Mouse (Mus musculus): ENCODE measurements around the gene Stx6. TPM values are rescaled to one million over a fixed set of nuclear protein-coding genes. Genes with fewer than 3 reads are reported as not detected.

The Stx6 gene
- polyA plus RNA-seq, 1 experiment = 3.2 TPM

- TF ChIP-seq GATA1 (IDR thresholded peaks at IDR 0.05; ENCODE audit: low read length) (no peak), TAL1 (IDR thresholded peaks at IDR 0.05; ENCODE audit: low read length) (no peak)
- H3K27me3 ChIP-seq (ENCODE audit: control insufficient read depth) = no peaks in the 10 kb centered on the region
- H3K4me3 ChIP-seq (replicated peaks) = no peak overlapping the region
- H3K4me1 ChIP-seq (ENCODE audit: control insufficient read depth) = peaks cover 16% of the 10 kb centered on the region
- no peaks in the 10 kb centered on the region for H3K9me3 ChIP-seq (ENCODE audit: control insufficient read depth, low read length)
- no peaks in the 10 kb centered on the region for H3K36me3 ChIP-seq (ENCODE audit: control insufficient read depth)
Measured at GRCm38 (mm10) chr1:155222101-155222669, 63.7 kb downstream of the Stx6 start.

GRCm38 (mm10) chr1:155223036-155223435 is 64.5 kb downstream of the Stx6 start:
- H3K36me3 ChIP-seq (ENCODE audit: control insufficient read depth) = no peaks in the 10 kb centered on the region
- H3K4me3 ChIP-seq (replicated peaks) = no peak overlapping the region
- TF ChIP-seq TAL1 (IDR thresholded peaks at IDR 0.05; ENCODE audit: low read length) (no peak), GATA1 (IDR thresholded peaks at IDR 0.05; ENCODE audit: low read length) (no peak)
- no peaks in the 10 kb centered on the region for H3K27me3 ChIP-seq (ENCODE audit: control insufficient read depth)
- peaks cover 16% of the 10 kb centered on the region for H3K4me1 ChIP-seq (ENCODE audit: control insufficient read depth)
- no peaks in the 10 kb centered on the region for H3K9me3 ChIP-seq (ENCODE audit: control insufficient read depth, low read length)

GRCm38 (mm10) chr1:155223849-155224554 is 65.5 kb downstream of the Stx6 start:
- TF ChIP-seq TAL1 (IDR thresholded peaks at IDR 0.05; ENCODE audit: low read length) (no peak), GATA1 (IDR thresholded peaks at IDR 0.05; ENCODE audit: low read length) (no peak)
- Histone ChIP-seq H3K4me1 (ENCODE audit: control insufficient read depth) (peaks cover 16% of the 10 kb centered on the region), H3K27me3 (ENCODE audit: control insufficient read depth) (no peaks in the 10 kb centered on the region), H3K9me3 (ENCODE audit: control insufficient read depth, low read length) (no peaks in the 10 kb centered on the region), H3K36me3 (ENCODE audit: control insufficient read depth) (no peaks in the 10 kb centered on the region), H3K4me3 (replicated peaks) (peak overlapping the region; percentile 52)

GRCm38 (mm10) chr1:155229464-155230411 is 71.2 kb downstream of the Stx6 start:
- Histone ChIP-seq H3K4me1 (ENCODE audit: control insufficient read depth) (peaks cover 3% of the 10 kb centered on the region; the same call in 1 of the 2 replicates), H3K27me3 (ENCODE audit: control insufficient read depth) (no peaks in the 10 kb centered on the region), H3K36me3 (ENCODE audit: control insufficient read depth) (no peaks in the 10 kb centered on the region), H3K9me3 (ENCODE audit: control insufficient read depth, low read length) (no peaks in the 10 kb centered on the region), H3K4me3 (replicated peaks) (no peak overlapping the region)
- TF ChIP-seq TAL1 (IDR thresholded peaks at IDR 0.05; ENCODE audit: low read length) (no peak), GATA1 (IDR thresholded peaks at IDR 0.05; ENCODE audit: low read length) (no peak)

- peaks cover 3% of the 10 kb centered on the region; the same call in 1 of the 2 replicates for H3K4me1 ChIP-seq (ENCODE audit: control insufficient read depth)
- H3K9me3 ChIP-seq (ENCODE audit: control insufficient read depth, low read length) = no peaks in the 10 kb centered on the region
- TF ChIP-seq GATA1 (IDR thresholded peaks at IDR 0.05; ENCODE audit: low read length) (no peak), TAL1 (IDR thresholded peaks at IDR 0.05; ENCODE audit: low read length) (no peak)
- H3K36me3 ChIP-seq (ENCODE audit: control insufficient read depth) = no peaks in the 10 kb centered on the region
- H3K27me3 ChIP-seq (ENCODE audit: control insufficient read depth) = no peaks in the 10 kb centered on the region
- H3K4me3 ChIP-seq (replicated peaks) = no peak overlapping the region
Measured at GRCm38 (mm10) chr1:155232385-155232784, 73.9 kb downstream of the Stx6 start.

- no peak for TF ChIP-seq GATA1 (IDR thresholded peaks at IDR 0.05; ENCODE audit: low read length)
- no peak for TF ChIP-seq TAL1 (IDR thresholded peaks at IDR 0.05; ENCODE audit: low read length)
- Histone ChIP-seq H3K4me1 (ENCODE audit: control insufficient read depth) (peaks cover 3% of the 10 kb centered on the region; the same call in 1 of the 2 replicates), H3K4me3 (replicated peaks) (no peak overlapping the region), H3K36me3 (ENCODE audit: control insufficient read depth) (no peaks in the 10 kb centered on the region), H3K27me3 (ENCODE audit: control insufficient read depth) (0 out of 2 replicates have a peak, but pooled peaks cover 1% of the 10 kb centered on the region), H3K9me3 (ENCODE audit: control insufficient read depth, low read length) (no peaks in the 10 kb centered on the region)
Measured at GRCm38 (mm10) chr1:155232786-155233185, 74.3 kb downstream of the Stx6 start.

- peaks cover 3% of the 10 kb centered on the region; the same call in 1 of the 2 replicates for H3K4me1 ChIP-seq (ENCODE audit: control insufficient read depth)
- TF ChIP-seq GATA1 (IDR thresholded peaks at IDR 0.05; ENCODE audit: low read length) = no peak
- TF ChIP-seq TAL1 (IDR thresholded peaks at IDR 0.05; ENCODE audit: low read length) = no peak
Measured at GRCm38 (mm10) chr1:155233378-155233777, 74.9 kb downstream of the Stx6 start.

GRCm38 (mm10) chr1:155233931-155234607 is 75.6 kb downstream of the Stx6 start:
- peaks cover 3% of the 10 kb centered on the region; the same call in 1 of the 2 replicates for H3K4me1 ChIP-seq (ENCODE audit: control insufficient read depth)
- H3K9me3 ChIP-seq (ENCODE audit: control insufficient read depth, low read length) = no peaks in the 10 kb centered on the region
- H3K4me3 ChIP-seq (replicated peaks) = no peak overlapping the region
- TF ChIP-seq TAL1 (IDR thresholded peaks at IDR 0.05; ENCODE audit: low read length) (no peak), GATA1 (IDR thresholded peaks at IDR 0.05; ENCODE audit: low read length) (no peak)
- H3K36me3 ChIP-seq (ENCODE audit: control insufficient read depth) = no peaks in the 10 kb centered on the region
- peaks cover 5% of the 10 kb centered on the region; the same call in 1 of the 2 replicates for H3K27me3 ChIP-seq (ENCODE audit: control insufficient read depth)

More at GRCm38 (mm10) chr1:155233378-155233777, 74.9 kb downstream of the Stx6 start:
- Histone ChIP-seq H3K36me3 (ENCODE audit: control insufficient read depth) (no peaks in the 10 kb centered on the region), H3K9me3 (ENCODE audit: control insufficient read depth, low read length) (no peaks in the 10 kb centered on the region), H3K27me3 (ENCODE audit: control insufficient read depth) (peaks cover 5% of the 10 kb centered on the region; the same call in 1 of the 2 replicates), H3K4me3 (replicated peaks) (no peak overlapping the region)
